Mouse (Mus musculus): ENCODE data around the gene Fzd4. TPM values are rescaled to one million over a fixed set of nuclear protein-coding genes. Genes with fewer than 3 reads are reported as not detected.

The Fzd4 gene
- total RNA-seq, 1 experiment from 2014 or later = 64.1 TPM

DNA sequence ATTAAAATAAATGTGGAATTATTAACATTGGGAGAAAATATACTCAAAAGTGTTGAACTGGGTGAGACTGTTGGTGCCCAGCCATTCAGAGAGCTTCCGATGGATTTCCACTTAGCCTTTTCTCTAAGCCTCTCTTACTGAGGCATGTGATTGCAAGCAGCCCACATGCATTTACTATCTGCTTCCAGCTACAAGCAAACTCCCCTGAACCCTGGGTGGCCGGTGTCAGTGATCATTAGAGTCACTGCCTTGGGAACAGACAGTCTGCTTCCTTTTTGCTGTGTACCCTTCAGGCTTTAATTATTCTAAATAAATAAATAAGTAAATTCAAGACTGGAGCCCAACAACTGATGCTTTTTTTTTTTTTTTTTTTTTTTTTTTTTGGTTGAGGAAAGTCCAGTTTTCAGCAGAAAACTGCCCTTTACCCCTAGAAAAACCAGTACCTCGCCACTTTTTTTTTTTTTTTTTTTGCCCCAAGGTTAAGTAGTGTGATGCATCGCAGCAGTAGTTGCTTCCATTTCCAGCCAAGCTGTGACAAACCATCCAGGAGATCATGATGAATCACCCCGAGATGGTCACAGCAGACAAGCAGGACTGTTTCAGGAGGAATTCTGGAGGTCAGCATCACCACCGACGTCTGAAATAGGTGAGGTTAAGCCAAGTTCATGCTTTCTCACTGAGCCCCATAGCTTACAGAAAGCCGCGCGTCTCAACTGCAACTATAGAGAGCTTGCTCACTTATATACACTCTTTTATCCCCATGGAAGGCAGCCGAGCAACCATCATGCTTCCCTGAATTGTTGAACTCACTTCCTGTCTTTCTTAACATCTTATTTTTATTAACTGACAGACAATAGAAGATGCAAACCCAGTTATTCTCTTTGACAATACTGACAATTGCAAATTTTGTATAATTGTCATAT, 21.9 kb downstream of the Fzd4 start:
- DNase-seq = no peak

DNA sequence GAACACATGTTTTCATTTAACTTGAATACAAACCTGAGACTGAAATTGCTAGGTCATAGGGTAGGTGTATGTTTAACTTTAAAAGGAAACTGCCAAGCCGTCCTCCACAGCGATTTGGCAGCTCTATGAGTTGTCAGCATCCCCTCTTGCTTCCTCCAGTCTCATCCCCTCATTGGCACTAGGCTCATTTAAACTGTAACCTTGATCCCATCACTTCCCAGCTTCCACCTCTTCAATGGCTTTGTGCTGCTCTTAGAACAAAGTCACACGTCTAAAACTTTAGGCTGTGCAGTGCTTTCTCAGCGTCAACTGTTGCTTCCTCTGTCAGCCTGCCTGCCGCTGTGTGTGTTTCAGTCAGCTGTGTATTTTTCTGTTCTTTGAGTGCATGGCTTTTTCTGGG, 22.9 kb downstream of the Fzd4 start:
- DNase-seq = no peak

DNA sequence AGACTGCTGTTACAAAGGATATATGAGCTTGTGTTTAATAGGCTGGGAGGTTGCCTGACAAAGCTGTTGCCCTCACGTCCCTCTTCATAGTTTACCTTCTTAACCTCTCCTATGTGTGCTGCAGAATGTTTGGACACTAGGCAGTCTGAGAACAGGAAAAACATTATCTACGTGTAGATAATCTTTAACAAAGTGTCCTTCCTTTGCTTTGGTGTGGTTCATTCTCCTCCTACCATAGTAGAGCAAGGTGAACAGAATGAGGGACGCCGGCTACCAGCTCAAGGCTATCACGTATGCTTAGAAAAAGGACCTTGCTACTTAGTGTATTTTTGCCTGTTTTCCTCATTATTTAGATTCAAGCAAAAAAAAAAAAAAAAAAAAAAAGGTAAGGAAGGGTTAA, 24.6 kb downstream of the Fzd4 start:
- no peak for DNase-seq

- no peak for DNase-seq
These were observed 25.2 kb downstream of the Fzd4 start for GRCm38 (mm10) chr7:89429326-89429725.

DNA sequence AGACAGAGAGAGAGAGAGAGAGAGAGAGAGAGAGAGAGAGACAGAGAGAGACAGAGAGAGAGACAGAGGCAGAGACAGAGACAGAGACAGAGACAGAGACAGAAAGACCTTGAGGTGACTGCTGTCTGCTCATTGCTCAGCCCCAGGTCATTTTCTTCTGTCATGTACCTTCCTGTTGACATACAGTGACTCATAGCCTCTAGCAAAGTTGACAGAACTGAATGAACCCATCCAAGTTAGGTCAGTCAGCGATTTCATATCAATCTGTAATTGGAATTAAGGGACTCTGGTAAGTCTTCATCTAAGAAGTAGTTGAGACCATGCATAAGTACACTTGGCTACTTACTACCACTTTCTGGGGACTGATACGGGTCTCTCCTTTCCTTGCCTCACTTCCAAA, 27.0 kb downstream of the Fzd4 start:
- no peak for DNase-seq

DNA sequence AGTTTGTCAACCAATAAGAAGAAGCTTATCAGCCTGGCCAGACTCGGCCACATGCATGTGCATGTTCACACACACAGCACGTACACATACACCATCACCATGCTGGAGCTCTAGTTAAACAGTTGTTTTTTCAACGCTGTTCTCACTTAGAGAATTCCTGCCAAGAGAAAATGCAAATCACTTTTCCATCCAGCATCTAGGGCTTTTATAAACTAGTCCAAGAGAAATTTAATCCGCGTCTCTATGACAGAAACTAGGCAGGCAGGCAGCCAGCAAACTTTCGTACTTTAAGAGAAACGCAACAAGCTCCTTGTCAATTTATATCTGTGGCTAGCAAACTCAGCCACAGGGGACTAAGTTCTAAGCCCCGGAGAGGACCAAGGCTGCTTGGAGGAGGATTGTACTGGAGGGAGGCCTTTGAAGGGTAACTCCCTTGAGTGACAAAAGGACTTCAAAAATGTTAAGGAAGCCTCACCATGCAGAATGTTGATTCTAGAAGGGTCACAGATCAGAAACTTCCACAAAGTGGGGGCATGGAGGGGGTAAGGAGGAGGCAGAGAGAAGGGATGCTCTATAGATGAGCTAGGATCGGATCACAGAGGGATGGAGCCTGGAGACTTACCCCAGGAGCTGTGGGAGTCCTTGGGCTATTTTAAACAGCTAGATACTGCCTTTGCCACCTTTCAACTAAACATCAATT, 29.2 kb downstream of the Fzd4 start:
- DNase-seq = no peak

- DNase-seq = no peak
These were observed 29.9 kb downstream of the Fzd4 start for GRCm38 (mm10) chr7:89433893-89434616.

DNA sequence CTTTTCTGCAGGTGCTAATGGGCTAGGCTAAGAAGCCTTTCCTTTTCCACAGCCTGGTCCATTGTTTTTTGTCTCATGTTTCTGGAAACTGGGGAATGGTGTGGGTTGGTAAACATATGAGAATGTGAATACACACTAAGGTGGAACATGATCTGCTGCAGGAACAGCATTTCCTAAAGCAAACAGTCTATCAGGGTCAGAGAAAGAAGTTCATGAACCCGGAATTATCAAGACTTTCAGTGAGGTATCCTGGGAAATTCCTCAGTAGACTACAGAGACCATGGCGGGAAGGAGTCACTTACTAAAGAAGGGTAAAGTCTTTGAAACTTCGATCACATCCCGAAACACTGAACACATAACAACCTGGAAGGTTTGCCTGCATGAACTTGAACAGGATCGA, 32.2 kb downstream of the Fzd4 start:
- no peak for DNase-seq

DNA sequence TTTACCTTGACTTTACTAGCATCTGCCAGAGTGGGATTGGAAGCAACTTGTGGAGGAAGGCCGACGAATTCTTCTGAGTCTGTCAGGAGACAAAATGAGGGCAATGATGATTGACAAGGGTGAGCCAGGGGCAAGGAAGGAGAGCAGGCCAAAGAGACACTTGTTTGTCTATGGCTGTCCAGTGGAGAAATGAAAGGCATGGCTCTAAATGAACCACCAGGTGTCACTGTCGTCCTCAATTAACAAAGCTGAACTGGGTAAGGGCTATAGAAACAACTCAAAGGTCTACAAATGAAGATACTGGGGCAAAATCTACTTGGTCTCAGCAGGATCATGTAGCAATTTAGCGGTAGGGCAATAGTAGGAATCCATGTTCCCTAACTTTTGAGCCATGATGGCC, 33.4 kb downstream of the Fzd4 start:
- peak; percentile 46 for DNase-seq

GRCm38 (mm10) chr7:89441291-89441690, 37.1 kb downstream of the Fzd4 start:
- DNase-seq = no peak

DNA sequence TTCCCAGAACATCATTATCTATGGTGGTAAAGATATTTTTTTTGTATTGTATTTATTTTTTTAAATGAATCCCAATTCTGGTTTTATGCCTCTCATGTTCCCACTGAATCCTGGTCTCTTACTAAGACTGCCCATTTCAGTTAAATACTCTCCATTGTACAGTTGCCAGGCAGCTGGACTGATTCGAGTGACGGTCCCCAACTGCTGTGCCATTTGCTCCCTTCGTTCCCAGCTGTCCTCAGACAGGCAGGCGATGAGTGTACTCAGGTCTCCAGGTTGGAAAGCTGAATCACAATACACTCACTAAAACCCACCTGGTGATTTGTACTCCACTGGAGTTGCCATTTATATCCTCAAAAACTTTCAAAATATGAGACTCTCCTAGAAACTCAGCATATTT, 38.1 kb downstream of the Fzd4 start:
- no peak for DNase-seq

DNA sequence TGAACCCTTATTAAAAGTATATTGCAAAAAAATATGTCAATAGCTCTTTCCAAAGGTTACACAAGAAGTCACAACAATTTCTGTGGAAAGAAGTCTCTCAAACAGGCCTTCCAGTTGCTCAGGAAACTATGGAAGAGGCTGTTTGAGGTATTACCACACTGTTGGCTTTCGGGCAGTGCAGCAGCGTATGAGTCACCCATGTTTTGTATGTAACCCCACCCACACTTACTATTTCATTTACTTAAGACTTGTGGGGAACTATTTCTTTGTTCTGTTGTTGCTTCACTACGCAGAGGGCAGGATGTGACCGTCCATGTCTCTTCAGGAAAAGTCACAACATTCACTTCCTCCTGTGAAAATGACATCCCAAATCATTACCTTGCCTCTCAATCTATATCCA, 41.0 kb downstream of the Fzd4 start:
- DNase-seq = no peak

- no peak for DNase-seq
These were observed 46.2 kb downstream of the Fzd4 start for GRCm38 (mm10) chr7:89450312-89450711.

- DNase-seq = no peak
These were observed 52.4 kb downstream of the Fzd4 start for GRCm38 (mm10) chr7:89456380-89457076.

DNA sequence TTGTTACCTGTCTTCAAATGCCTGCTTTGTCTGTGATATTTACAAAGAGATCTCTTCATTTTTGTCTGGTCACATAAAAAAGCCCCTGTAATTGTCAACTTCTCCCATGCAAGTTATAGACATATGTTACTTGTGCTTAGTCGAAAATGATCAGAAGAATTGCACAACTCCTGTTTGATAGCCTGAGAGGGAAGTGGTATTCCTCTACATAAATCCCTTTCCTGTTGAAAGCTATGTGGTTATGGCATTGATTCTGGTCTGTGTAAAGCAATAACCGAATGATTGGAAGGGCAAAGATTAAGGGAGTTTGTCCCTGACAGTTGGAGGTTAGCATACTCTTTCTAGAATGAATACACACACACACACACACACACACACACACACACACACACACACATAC, 55.5 kb downstream of the Fzd4 start:
- DNase-seq = no peak

GRCm38 (mm10) chr7:89460911-89461310, 56.8 kb downstream of the Fzd4 start:
- DNase-seq = no peak

- no peak for DNase-seq
These were observed 57.2 kb downstream of the Fzd4 start for GRCm38 (mm10) chr7:89461351-89461750.

Other genes with a start within 250 kb of the Fzd4 start
- 106 and 108 TPM in 2 replicates for gene Tmem135, start 133 bp upstream of the Fzd4 start, total RNA-seq (2021)
- gene Prss23, start 122.8 kb downstream of the Fzd4 start, total RNA-seq (2021) = 20.0 and 20.5 TPM in 2 replicates
- gene Me3, start 228.0 kb downstream of the Fzd4 start, total RNA-seq (2021) = 36.0 and 39.2 TPM in 2 replicates